Mouse (Mus musculus): ENCODE measurements at regions not wholly inside any gene's neighbourhood (a gene's known extent, or its start where the extent isn't known, plus 50 kb on each side); places are given as distances from the start of the nearest gene placed in this dataset.
A peak's percentile ranks its signal among the peaks of the same experiment; 100 is the strongest.
"Not testable (repeated sequence)": the region's sequence is repeated elsewhere in the genome, so short reads cannot be mapped to it uniquely, and the experiment has no call there.

DNA sequence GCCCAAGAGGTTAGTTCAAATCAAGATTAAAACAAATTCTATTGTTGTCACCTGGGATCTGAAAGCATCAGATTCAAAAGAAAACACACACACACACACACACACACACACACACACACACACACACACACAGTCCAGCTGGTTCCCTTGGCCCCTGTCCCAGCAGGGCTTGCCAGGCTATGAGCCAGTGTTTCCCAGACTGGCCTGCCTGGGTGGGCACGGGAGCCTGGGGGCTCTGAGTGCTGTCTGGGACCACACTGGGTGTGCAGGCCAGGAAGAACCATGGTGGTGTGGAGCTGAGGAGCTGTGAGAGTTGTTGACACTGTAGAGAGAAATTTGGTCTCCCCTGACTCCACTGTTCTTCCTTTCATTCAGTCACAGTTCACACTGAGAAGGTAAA lies 110.1 kb downstream of the Dad1 start:
- no peaks in the 10 kb centered on the region for H3K27me3 ChIP-seq (replicated peaks; ENCODE audit: control insufficient read depth, insufficient read depth, low read length)
- H3K9ac ChIP-seq (ENCODE audit: low read depth, low read length), result no peak overlapping the region
- 50% methylated on average over 1 of the region's 1 CpGs for WGBS
- H3K4me2 ChIP-seq (ENCODE audit: low read length), result no peak overlapping the region
- H3K4me1 ChIP-seq (ENCODE audit: control insufficient read depth, insufficient read depth, low read depth, low read length), result peaks cover 9% of the 10 kb centered on the region
- no peak overlapping the region for H3K4me3 ChIP-seq (ENCODE audit: low read length)
- H3K36me3 ChIP-seq (ENCODE audit: control insufficient read depth, insufficient read depth, low read length), result no peaks in the 10 kb centered on the region
- no peaks in the 10 kb centered on the region for H3K9me3 ChIP-seq (ENCODE audit: control insufficient read depth, low read length)
- no peak overlapping the region; the same call in 1 of the 2 replicates for H3K27ac ChIP-seq (ENCODE audit: low read depth, low read length)
- peak; percentile 81 for ATAC-seq

DNA sequence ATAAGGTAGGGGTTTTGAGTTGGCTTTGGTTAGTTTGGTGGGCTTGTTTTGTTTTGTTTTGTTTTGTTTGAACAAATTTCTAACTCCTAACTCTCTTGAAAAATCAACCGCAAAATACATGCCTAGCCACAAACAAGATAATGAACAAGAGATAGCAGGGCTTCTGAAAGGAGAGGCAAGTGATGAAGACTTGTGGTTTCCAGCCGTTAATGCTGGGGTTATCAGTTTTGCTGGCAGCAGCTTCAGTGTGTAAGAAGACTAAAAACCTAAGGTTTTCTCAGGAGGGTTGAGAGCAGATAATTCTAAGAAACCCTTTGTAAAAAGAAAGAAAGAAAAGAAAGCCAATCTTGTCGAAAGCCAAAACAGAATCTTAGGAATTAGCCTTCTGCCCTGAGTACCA lies 115.6 kb downstream of the Dad1 start:
- Histone ChIP-seq H3K36me3 (ENCODE audit: control insufficient read depth, insufficient read depth, low read length) (no peaks in the 10 kb centered on the region), H3K4me2 (ENCODE audit: low read length) (no peak overlapping the region), H3K27me3 (replicated peaks; ENCODE audit: control insufficient read depth, insufficient read depth, low read length) (no peaks in the 10 kb centered on the region), H3K9me3 (ENCODE audit: control insufficient read depth, low read length) (no peaks in the 10 kb centered on the region), H3K4me1 (ENCODE audit: control insufficient read depth, insufficient read depth, low read depth, low read length) (no peaks in the 10 kb centered on the region), H3K27ac (ENCODE audit: low read depth, low read length) (no peak overlapping the region), H3K4me3 (ENCODE audit: low read length) (no peak overlapping the region), H3K9ac (ENCODE audit: low read depth, low read length) (no peak overlapping the region)
- ATAC-seq, result no peak
- 87% methylated on average over 3 of the region's 3 CpGs for WGBS

DNA sequence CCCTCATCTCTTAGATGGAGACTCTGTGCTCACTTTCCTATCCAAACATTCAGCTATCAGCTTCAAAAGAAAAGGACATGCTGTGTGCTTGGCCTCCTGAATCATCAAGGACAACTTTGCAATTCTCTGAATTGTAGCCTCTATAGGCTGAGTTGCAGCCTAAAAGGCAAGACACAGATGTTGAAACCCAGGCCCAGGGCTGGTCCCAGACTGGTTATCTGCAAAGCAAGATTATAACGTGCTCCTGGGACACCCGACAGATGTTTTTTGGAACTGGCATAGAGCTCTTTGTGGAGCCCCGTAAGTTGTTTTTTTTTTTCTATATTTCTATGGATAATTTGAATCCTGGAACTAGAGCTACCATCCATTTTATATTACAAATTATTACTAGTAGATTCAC lies 117.4 kb downstream of the Dad1 start:
- no peaks in the 10 kb centered on the region for H3K9me3 ChIP-seq (ENCODE audit: control insufficient read depth, low read length)
- 90% methylated on average over 3 of the region's 3 CpGs for WGBS
- no peak for ATAC-seq

DNA sequence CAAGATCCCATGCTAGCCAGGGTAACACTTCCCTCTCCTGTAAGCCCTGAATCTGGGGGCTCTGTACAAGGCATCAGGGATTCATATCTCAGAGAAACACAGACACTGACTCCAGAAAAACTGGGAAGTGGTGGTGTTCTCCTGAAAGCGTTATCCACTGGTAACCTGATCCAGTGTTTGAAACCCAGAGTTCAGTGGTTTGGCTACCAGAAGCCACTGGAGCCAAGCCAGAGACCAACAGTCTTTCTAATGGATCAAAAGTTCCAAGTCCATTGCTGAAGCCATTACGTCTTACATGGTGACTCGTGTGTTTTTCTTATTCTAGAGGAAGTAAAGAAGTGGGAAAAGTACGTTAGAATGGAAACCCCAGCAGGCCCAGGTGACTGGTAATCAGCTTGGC lies 125.6 kb downstream of the Dad1 start:
- no peak overlapping the region for H3K9ac ChIP-seq (ENCODE audit: low read depth, low read length)
- no peaks in the 10 kb centered on the region for H3K36me3 ChIP-seq (ENCODE audit: control insufficient read depth, insufficient read depth, low read length)
- WGBS, result 85% methylated on average over 4 of the region's 4 CpGs
- H3K27ac ChIP-seq (ENCODE audit: low read depth, low read length), result no peak overlapping the region
- no peak overlapping the region for H3K4me3 ChIP-seq (ENCODE audit: low read length)
- no peak for ATAC-seq
- H3K4me1 ChIP-seq (ENCODE audit: control insufficient read depth, insufficient read depth, low read depth, low read length), result no peaks in the 10 kb centered on the region
- H3K4me2 ChIP-seq (ENCODE audit: low read length), result no peak overlapping the region
- no peaks in the 10 kb centered on the region for H3K9me3 ChIP-seq (ENCODE audit: control insufficient read depth, low read length)
- H3K27me3 ChIP-seq (replicated peaks; ENCODE audit: control insufficient read depth, insufficient read depth, low read length), result no peaks in the 10 kb centered on the region

More for the DNA sequence above, 117.4 kb downstream of the Dad1 start:
- H3K27ac ChIP-seq (ENCODE audit: low read depth, low read length), result no peak overlapping the region
- no peak overlapping the region for H3K9ac ChIP-seq (ENCODE audit: low read depth, low read length)
- no peak overlapping the region for H3K4me3 ChIP-seq (ENCODE audit: low read length)
- no peaks in the 10 kb centered on the region for H3K27me3 ChIP-seq (replicated peaks; ENCODE audit: control insufficient read depth, insufficient read depth, low read length)
- H3K4me2 ChIP-seq (ENCODE audit: low read length), result no peak overlapping the region
- no peaks in the 10 kb centered on the region for H3K4me1 ChIP-seq (ENCODE audit: control insufficient read depth, insufficient read depth, low read depth, low read length)
- H3K36me3 ChIP-seq (ENCODE audit: control insufficient read depth, insufficient read depth, low read length), result no peaks in the 10 kb centered on the region

DNA sequence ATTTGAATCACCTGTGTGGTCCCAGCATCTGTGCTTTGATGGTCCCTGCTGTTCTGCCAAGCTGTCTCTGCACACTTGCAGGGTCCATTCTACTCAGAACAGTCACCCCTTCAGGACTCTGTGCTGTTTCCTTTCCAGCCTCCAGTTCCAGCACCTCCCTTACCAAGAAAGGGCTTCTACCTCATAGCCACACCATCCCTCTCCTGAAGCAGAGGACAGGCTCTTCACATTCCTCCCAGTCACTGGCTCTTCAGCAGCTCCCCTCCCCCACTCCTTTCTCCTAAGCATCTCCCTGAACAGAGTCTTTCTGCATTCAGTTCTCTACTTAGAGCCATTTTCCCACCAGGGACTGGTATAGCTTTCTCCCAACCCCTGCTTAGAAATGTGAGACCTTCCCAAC lies 128.4 kb downstream of the Dad1 start:
- Histone ChIP-seq H3K4me3 (ENCODE audit: low read length) (no peak overlapping the region), H3K4me1 (ENCODE audit: control insufficient read depth, insufficient read depth, low read depth, low read length) (no peaks in the 10 kb centered on the region), H3K4me2 (ENCODE audit: low read length) (no peak overlapping the region), H3K36me3 (ENCODE audit: control insufficient read depth, insufficient read depth, low read length) (no peaks in the 10 kb centered on the region), H3K27me3 (replicated peaks; ENCODE audit: control insufficient read depth, insufficient read depth, low read length) (no peaks in the 10 kb centered on the region), H3K9me3 (ENCODE audit: control insufficient read depth, low read length) (no peaks in the 10 kb centered on the region), H3K9ac (ENCODE audit: low read depth, low read length) (no peak overlapping the region), H3K27ac (ENCODE audit: low read depth, low read length) (no peak overlapping the region)
- no peak for ATAC-seq

DNA sequence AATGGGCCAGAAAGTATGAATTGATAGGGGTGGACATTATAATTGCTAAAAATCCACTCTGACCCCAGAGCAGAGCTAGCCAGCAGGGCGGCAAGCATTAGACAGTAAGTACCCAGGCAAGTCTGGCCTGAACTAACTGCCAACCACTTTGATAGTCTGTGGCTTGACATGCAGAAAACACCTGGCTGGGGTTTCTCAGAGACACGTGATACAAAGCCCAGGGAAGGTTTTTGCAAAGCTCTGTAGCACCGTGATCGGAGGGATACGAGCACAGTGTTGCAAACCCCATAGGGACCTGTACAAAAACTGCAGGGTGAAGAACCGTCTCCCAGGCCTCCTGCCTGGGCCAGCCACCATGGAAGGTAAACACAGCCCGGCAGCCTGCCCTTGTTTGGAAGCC lies 131.9 kb downstream of the Dad1 start:
- Histone ChIP-seq H3K27me3 (replicated peaks; ENCODE audit: control insufficient read depth, insufficient read depth, low read length) (no peaks in the 10 kb centered on the region), H3K4me3 (ENCODE audit: low read length) (no peak overlapping the region), H3K27ac (ENCODE audit: low read depth, low read length) (no peak overlapping the region), H3K4me1 (ENCODE audit: control insufficient read depth, insufficient read depth, low read depth, low read length) (no peaks in the 10 kb centered on the region), H3K9me3 (ENCODE audit: control insufficient read depth, low read length) (no peaks in the 10 kb centered on the region), H3K36me3 (ENCODE audit: control insufficient read depth, insufficient read depth, low read length) (no peaks in the 10 kb centered on the region), H3K9ac (ENCODE audit: low read depth, low read length) (no peak overlapping the region), H3K4me2 (ENCODE audit: low read length) (no peak overlapping the region)
- WGBS, result 83% methylated on average over 7 of the region's 7 CpGs
- no peak for ATAC-seq

DNA sequence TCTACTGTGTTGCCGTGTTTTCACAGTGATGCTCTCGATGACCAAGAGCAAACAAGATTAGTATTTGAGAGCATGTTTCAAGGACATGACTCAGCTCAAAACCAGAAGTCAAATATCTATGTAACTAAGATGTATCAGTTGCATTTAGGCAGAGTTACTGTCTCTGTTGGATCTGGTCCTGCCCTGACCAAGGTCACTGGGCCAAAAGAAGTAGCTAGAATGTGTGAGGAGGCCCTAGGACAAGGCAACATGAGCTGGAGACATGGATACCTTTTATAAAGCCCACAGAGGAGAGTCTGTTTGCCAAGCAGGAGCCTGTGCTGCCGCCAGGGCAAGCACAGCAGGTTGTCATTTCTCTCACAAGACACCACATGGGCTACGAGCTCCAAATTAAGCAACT lies 132.6 kb downstream of the Dad1 start:
- no peak overlapping the region for H3K9ac ChIP-seq (ENCODE audit: low read depth, low read length)
- no peak overlapping the region for H3K4me3 ChIP-seq (ENCODE audit: low read length)
- H3K4me1 ChIP-seq (ENCODE audit: control insufficient read depth, insufficient read depth, low read depth, low read length), result no peaks in the 10 kb centered on the region
- H3K4me2 ChIP-seq (ENCODE audit: low read length), result no peak overlapping the region
- no peaks in the 10 kb centered on the region for H3K36me3 ChIP-seq (ENCODE audit: control insufficient read depth, insufficient read depth, low read length)
- no peak overlapping the region for H3K27ac ChIP-seq (ENCODE audit: low read depth, low read length)
- H3K27me3 ChIP-seq (replicated peaks; ENCODE audit: control insufficient read depth, insufficient read depth, low read length), result no peaks in the 10 kb centered on the region
- H3K9me3 ChIP-seq (ENCODE audit: control insufficient read depth, low read length), result no peaks in the 10 kb centered on the region
- ATAC-seq, result no peak
- 80% methylated on average over 4 of the region's 4 CpGs for WGBS

DNA sequence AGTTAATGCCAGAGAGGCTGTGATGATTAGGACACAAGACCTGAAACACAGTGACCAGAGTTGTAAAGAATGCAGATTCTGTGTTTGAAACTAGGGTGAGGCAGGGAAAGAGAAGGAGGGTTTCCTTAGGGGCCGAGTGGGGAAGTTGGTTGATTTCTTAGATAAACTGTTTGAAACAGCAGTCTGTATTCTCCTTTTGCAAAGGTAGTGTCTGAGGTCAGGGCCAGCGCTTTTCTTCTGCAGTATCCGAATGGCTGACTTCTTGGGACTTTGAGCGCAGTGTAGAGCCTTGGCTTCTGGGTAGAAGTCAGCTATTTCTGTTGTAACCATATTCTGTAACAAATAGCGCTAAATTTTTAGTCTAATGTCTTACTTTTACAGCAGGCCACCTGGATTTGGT lies 133.7 kb downstream of the Dad1 start:
- WGBS, result 93% methylated on average over 5 of the region's 5 CpGs
- no peak overlapping the region for H3K4me3 ChIP-seq (ENCODE audit: low read length)
- no peaks in the 10 kb centered on the region for H3K4me1 ChIP-seq (ENCODE audit: control insufficient read depth, insufficient read depth, low read depth, low read length)
- no peak overlapping the region for H3K4me2 ChIP-seq (ENCODE audit: low read length)
- H3K9ac ChIP-seq (ENCODE audit: low read depth, low read length), result no peak overlapping the region
- no peaks in the 10 kb centered on the region for H3K36me3 ChIP-seq (ENCODE audit: control insufficient read depth, insufficient read depth, low read length)
- no peaks in the 10 kb centered on the region for H3K27me3 ChIP-seq (replicated peaks; ENCODE audit: control insufficient read depth, insufficient read depth, low read length)
- no peak overlapping the region for H3K27ac ChIP-seq (ENCODE audit: low read depth, low read length)
- no peak for ATAC-seq
- H3K9me3 ChIP-seq (ENCODE audit: control insufficient read depth, low read length), result no peaks in the 10 kb centered on the region

DNA sequence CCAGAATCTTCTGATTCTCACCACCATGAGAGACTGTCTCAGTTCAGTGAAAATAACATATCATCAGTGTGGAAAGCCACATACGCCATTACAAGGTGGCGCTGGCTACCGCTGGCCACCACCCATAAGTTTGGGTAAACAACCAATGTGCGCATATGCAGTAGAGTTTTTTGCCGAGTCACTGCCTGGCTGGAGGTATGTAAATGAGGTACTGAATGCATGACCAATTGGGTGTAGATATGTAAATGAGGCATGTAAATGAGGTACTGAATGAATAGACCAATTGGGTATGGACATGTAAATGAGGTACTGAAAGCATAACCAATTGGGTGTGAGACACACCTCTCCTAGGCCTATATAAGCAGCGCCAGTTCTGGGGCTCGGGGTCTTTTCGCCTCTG lies 136.3 kb downstream of the Dad1 start:
- not testable (repeated sequence) for H3K9me3 ChIP-seq (ENCODE audit: control insufficient read depth, low read length); H3K9ac ChIP-seq (ENCODE audit: low read depth, low read length); H3K4me1 ChIP-seq (ENCODE audit: control insufficient read depth, insufficient read depth, low read depth, low read length); ATAC-seq; H3K27ac ChIP-seq (ENCODE audit: low read depth, low read length); H3K36me3 ChIP-seq (ENCODE audit: control insufficient read depth, insufficient read depth, low read length); H3K27me3 ChIP-seq (replicated peaks; ENCODE audit: control insufficient read depth, insufficient read depth, low read length); H3K4me2 ChIP-seq (ENCODE audit: low read length); H3K4me3 ChIP-seq (ENCODE audit: low read length)
- 80% methylated on average over 8 of the region's 8 CpGs for WGBS

DNA sequence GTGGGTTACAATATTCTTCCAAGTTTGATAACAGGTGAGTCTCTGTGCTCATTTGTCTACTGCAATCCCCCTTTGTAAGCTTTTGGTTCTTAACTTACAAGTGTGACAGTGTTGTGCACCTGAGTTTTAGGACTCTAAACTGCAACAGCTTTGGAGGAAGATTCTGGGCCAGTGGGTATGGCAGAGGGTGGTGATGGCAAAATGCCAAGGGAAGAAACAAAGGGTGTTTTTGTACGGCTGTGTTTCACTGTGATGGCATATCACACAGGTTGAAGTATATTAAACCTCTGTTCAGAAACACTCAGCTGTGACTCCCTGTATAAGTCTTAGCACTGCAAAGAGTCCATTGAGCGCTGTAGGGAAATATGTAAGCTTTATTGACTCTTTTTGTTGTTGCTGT lies 140.7 kb downstream of the Dad1 start:
- no peak overlapping the region for H3K27ac ChIP-seq (ENCODE audit: low read depth, low read length)
- H3K4me1 ChIP-seq (ENCODE audit: control insufficient read depth, insufficient read depth, low read depth, low read length), result peaks cover 10% of the 10 kb centered on the region
- WGBS, result 66% methylated on average over 2 of the region's 2 CpGs
- no peaks in the 10 kb centered on the region for H3K27me3 ChIP-seq (replicated peaks; ENCODE audit: control insufficient read depth, insufficient read depth, low read length)
- no peak overlapping the region for H3K9ac ChIP-seq (ENCODE audit: low read depth, low read length)
- no peaks in the 10 kb centered on the region for H3K9me3 ChIP-seq (ENCODE audit: control insufficient read depth, low read length)
- no peak for ATAC-seq
- H3K4me3 ChIP-seq (ENCODE audit: low read length), result no peak overlapping the region
- H3K4me2 ChIP-seq (ENCODE audit: low read length), result no peak overlapping the region
- no peaks in the 10 kb centered on the region for H3K36me3 ChIP-seq (ENCODE audit: control insufficient read depth, insufficient read depth, low read length)

All from hindbrain, embryonic 16.5 days (tissue).